Mouse (Mus musculus) CH12.LX (cell line): ENCODE data around the gene Usp19.

Source experiments
- CTCF ChIP-seq, 2 experiments: IDR thresholded peaks in 1 of 2; conservative IDR thresholded peaks in 1 of 2; 2 replicates each; pipeline ENCODE4 v1.5.1; 2011 to 2012; ENCODE audit warnings: low read depth in 2 of 2, low read length in 2 of 2, improper control_type of control experiment in 1 of 2, inconsistent platforms in 1 of 2, mild to moderate bottlenecking in 1 of 2, moderate library complexity in 1 of 2
- EP300 ChIP-seq: IDR thresholded peaks from 2 replicates; pipeline ENCODE4 v1.6.1; 2011; ENCODE audit warnings: low read length, improper control_type of control experiment
- JUN ChIP-seq: IDR thresholded peaks from 2 replicates; pipeline ENCODE4 v1.6.1; 2011; ENCODE audit warnings: low read depth, mild to moderate bottlenecking, low read length, improper control_type of control experiment, moderate library complexity; ENCODE audit not compliant: insufficient read depth
- MXI1 ChIP-seq: IDR thresholded peaks from 2 replicates; pipeline ENCODE4 v1.6.1; 2011; ENCODE audit warnings: mild to moderate bottlenecking, low read depth, low read length, improper control_type of control experiment
- POLR2A ChIP-seq: IDR thresholded peaks from 2 replicates; pipeline ENCODE4 v1.6.1; 2011; ENCODE audit warnings: low read depth, mild to moderate bottlenecking, improper control_type of control experiment, low read length
- SIN3A ChIP-seq: IDR thresholded peaks from 2 replicates; pipeline ENCODE4 v1.6.1; 2012; ENCODE audit warnings: low read length, improper control_type of control experiment, inconsistent platforms
- TCF12 ChIP-seq: IDR thresholded peaks from 2 replicates; pipeline ENCODE4 v1.6.1; 2014; ENCODE audit warnings: low read depth, mild to moderate bottlenecking, inconsistent platforms, low read length, improper control_type of control experiment
- USF1 ChIP-seq: IDR thresholded peaks from 2 replicates; pipeline ENCODE4 v1.6.1; 2014; ENCODE audit warnings: low read depth, mild to moderate bottlenecking, inconsistent platforms, low read length, improper control_type of control experiment
- ZNF384 ChIP-seq: IDR thresholded peaks from 2 replicates; pipeline ENCODE4 v1.6.1; 2012; ENCODE audit warnings: low read depth, low read length, improper control_type of control experiment, inconsistent platforms

GRCm38 (mm10) chr9:108449860-108450259 lies 40.5 kb upstream of the Usp19 start:
- TF ChIP-seq CTCF (conservative IDR thresholded peaks at IDR 0.05 in 1 of 2, IDR thresholded peaks at IDR 0.05 in 1 of 2; ENCODE audit: low read depth in 2 of 2, low read length in 2 of 2) (no peak), POLR2A (no peak), USF1 (no peak), ZNF384 (no peak), SIN3A (no peak), TCF12 (no peak), MXI1 (no peak), EP300 (no peak), JUN (no peak)
